Mouse (Mus musculus) Muller cell, postnatal 12 days (primary cell): ENCODE data around the gene Npcd.

ENCODE experiments used
- DNase-seq: peaks from one replicate; pipeline ENCODE4 v3.0.0-alpha.2; 2015; ENCODE audit errors: inconsistent ontology term

Gene Npcd

DNA sequence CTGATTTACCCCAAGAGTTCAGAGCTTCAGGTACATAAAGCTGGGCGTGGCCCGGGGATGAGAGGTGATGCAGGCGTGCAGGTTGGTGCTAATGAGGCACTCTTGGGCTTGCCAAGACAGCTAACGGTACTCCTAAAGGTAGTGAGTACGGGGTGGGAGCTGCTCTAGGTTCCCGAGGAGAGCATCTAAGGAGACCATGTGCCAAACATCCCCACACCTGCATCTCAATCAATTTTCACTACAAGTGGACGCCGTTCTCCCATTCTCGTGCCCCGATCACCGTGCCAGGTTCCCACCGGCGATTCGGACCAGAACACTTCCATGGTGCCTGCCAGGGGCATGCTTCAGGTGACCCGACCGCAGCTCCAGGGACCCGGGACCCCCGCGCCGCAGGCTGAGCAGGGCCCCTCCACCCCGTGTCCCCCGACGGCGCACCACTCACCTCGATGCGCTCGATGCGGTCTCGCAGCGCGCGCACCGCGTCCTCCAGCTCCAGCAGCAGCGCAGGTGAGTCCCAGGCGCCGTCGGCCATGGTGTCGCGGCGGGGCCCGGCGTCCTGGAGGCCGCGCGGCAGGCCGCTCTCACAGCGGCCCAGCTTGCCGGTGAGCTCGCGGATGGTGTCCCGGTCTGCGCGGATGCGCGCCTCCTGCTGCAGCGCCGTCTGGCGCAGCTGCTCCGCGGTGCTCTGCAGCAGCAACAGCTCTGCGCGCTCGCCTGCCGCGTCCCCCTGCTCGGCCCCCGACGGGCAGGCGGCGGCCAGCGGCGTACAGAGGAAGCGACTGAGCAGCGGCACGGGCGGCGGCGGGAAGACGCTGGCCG, 30.3 kb downstream of the Npcd start:
- DNase-seq = no peak

GRCm38 (mm10) chr15:79802304-79802703, 31.7 kb downstream of the Npcd start:
- DNase-seq = no peak

- no peak for DNase-seq
These were observed 32.4 kb downstream of the Npcd start for GRCm38 (mm10) chr15:79801646-79802045.

- no peak for DNase-seq
These were observed 33.3 kb downstream of the Npcd start for GRCm38 (mm10) chr15:79800701-79801100.

- DNase-seq = no peak
These were observed 35.4 kb downstream of the Npcd start for GRCm38 (mm10) chr15:79798591-79798990.

DNA sequence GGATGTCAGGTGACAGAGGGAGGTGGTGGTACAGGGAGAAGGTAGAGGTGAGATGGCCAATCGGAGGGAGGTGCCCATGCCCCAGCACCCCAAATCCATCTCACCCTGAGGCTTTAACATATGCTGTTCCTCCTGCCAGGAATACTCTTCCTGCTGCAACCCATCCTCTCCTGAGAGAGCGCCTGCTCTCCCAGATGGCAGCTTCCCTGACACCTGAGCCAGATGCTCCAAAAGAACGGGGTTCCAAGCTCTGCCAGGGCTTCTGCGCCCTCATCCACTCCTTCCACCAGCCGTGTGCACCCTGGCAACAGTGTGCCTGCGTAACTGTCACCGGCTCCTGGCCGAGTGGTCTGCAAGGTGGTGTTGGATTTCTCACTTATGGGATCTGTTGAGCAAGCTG, 36.4 kb downstream of the Npcd start:
- no peak for DNase-seq

DNA sequence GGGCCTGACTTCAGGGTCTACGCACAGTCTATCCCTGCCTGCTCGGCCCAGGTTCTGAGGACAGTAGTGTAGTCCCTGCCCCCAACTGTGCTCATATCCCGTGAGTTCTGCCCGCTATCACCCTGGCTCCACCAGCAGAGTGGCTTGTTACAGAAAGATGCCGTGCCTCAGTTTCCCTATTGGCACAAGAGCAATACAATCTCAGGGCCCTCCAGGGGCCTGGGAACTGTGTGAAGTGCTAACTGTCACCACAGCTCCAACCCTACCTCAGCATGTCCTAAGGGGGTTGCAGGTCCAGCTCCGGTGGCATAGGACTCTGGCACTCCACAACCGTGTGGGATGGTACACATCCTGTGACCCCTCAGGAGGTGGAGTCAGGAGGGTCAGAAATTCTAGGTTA, 36.9 kb downstream of the Npcd start:
- DNase-seq = no peak

- no peak for DNase-seq
These were observed 37.8 kb downstream of the Npcd start for GRCm38 (mm10) chr15:79796256-79796655.

- no peak for DNase-seq
These were observed 39.9 kb downstream of the Npcd start for GRCm38 (mm10) chr15:79794173-79794572.

GRCm38 (mm10) chr15:79793076-79793475, 41.0 kb downstream of the Npcd start:
- DNase-seq = no peak

GRCm38 (mm10) chr15:79792455-79792854, 41.6 kb downstream of the Npcd start:
- DNase-seq = no peak

GRCm38 (mm10) chr15:79791502-79791901, 42.5 kb downstream of the Npcd start:
- DNase-seq = peak; percentile 43

- no peak for DNase-seq
These were observed 43.1 kb downstream of the Npcd start for GRCm38 (mm10) chr15:79790905-79791304.

DNA sequence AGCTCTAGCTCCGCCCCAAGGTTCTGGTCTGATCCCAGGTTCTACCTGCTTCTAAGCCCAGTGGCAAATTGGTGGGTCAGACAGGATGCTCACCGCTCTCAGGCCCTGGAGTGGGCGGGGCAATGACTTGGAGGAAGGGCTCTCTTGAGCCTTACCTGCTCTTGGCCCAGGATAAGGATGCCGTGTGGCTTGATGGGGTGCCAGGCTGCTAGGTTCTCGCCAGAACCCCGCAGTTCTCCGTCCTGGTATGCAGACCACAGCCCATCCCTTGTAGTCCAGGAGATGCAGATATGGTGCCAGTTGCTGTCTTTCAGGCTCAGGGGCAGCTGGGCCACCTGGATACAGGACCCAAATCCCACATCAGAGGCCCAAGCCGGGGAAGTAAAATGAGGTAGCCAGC, 43.9 kb downstream of the Npcd start:
- no peak for DNase-seq

- no peak for DNase-seq
These were observed 46.2 kb downstream of the Npcd start for GRCm38 (mm10) chr15:79787815-79788214.

DNA sequence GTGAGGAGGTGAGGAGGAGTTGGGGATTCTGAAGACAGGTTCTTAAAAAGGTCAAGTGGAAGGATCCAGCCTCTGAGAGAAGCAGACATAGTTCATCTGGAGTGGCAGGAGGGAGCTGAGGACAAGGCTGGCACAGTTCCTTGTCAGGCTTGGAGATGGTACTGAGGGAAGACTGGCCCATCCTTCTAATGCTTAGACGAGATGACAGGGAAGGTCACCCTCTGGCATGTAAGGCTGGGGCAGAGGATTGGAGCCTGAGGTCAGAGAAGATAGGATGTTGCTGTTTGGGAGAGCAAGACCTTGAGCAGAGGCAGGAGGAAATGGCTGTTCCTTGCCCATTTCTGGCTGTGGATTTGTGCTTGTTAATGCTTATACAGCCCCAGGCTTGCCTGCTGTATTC, 49.0 kb downstream of the Npcd start:
- no peak for DNase-seq

DNA sequence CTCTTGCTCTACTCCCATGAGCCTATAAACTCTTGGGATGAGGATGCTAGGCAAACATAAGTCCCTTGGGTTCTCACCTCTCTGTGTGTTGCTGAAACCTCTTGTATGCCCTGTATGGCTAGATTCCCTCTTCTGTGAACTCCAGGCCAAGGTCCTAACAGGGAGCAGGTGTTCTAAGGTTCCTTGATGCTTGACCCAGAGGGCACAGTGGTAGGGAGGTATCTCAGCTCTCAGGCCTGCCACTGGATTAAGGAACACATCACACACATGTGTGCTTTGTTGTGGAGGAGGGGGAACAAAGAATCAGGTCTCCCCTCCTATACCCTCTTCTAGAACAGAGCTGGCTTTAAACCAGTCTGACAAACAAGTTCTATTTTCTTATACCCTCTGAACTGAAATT, 56.3 kb downstream of the Npcd start, which contains the start of gene Dnal4:
Gene Dnal4, minus strand, starts transcription at position 101 of the 400 bp plus-strand sequence.
- no peak for DNase-seq

DNA sequence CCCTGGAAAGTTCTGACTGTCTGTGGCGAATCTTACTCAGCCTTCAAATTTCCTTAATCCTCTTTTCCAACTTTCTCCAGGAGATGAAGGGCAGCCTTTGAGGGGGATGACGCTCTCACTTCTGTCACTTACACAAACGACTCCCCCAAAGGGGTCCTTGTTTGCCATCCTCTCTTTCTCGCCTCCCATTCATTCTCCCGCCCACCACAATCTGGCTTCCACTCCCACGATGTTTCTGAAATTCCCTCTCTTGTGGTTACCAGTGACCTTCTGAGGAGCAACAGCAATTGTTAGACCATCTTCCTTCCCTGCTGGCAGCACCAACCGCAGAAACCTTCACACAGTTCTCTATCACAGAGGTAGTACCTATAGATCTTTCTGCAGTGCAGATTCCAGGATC, 58.4 kb downstream of the Npcd start:
- no peak for DNase-seq

- DNase-seq = peak; percentile 96
These were observed 59.7 kb downstream of the Npcd start for GRCm38 (mm10) chr15:79774117-79775027.

- no peak for DNase-seq
These were observed 63.3 kb downstream of the Npcd start for GRCm38 (mm10) chr15:79770629-79771240.

GRCm38 (mm10) chr15:79768302-79768701, 65.7 kb downstream of the Npcd start:
- DNase-seq = peak; percentile 78

- DNase-seq = no peak
These were observed 66.6 kb downstream of the Npcd start for GRCm38 (mm10) chr15:79767327-79767961.
